Mouse (Mus musculus) A20 (cell line): ENCODE results near the gene Fam25c.
A peak's percentile ranks its signal among the peaks of the same experiment; 100 is the strongest.
"Not testable (repeated sequence)": the region's sequence is repeated elsewhere in the genome, so short reads cannot be mapped to it uniquely, and the experiment has no call there.

ENCODE experiments used
- DNase-seq: peaks from one replicate; pipeline ENCODE4 v3.0.0-alpha.2; 2011; ENCODE audit warnings: low read depth, low spot score

Fam25c gene

GRCm38 (mm10) chr14:34327618-34328017, 27.6 kb downstream of the Fam25c start:
- DNase-seq, result no peak

- DNase-seq, result no peak
These were observed 28.6 kb downstream of the Fam25c start for GRCm38 (mm10) chr14:34326606-34327005.

GRCm38 (mm10) chr14:34323576-34324085, 31.6 kb downstream of the Fam25c start:
- no peak for DNase-seq

GRCm38 (mm10) chr14:34318113-34318512, 37.1 kb downstream of the Fam25c start:
- DNase-seq, result no peak

GRCm38 (mm10) chr14:34317431-34317830, 37.8 kb downstream of the Fam25c start:
- no peak for DNase-seq

- no peak for DNase-seq
These were observed 38.9 kb downstream of the Fam25c start for GRCm38 (mm10) chr14:34316346-34316745.

- no peak for DNase-seq
These were observed 40.4 kb downstream of the Fam25c start for GRCm38 (mm10) chr14:34314796-34315195.

GRCm38 (mm10) chr14:34314383-34314782, 40.9 kb downstream of the Fam25c start:
- DNase-seq, result not testable (repeated sequence)

- DNase-seq, result no peak
These were observed 41.6 kb downstream of the Fam25c start for GRCm38 (mm10) chr14:34313612-34314011.

- DNase-seq, result peak; percentile 20
These were observed 42.7 kb downstream of the Fam25c start for GRCm38 (mm10) chr14:34312339-34313048.

GRCm38 (mm10) chr14:34311691-34312090, 43.5 kb downstream of the Fam25c start:
- DNase-seq, result peak; percentile 63

GRCm38 (mm10) chr14:34311021-34311631, 44.1 kb downstream of the Fam25c start:
- peak; percentile 79 for DNase-seq

GRCm38 (mm10) chr14:34310234-34310965, 44.8 kb downstream of the Fam25c start, which contains the start of the genes Shld2 and Glud1:
Gene Shld2, minus strand, starts transcription at chr14:34310493.
Gene Glud1, plus strand, starts transcription at chr14:34310727.
- DNase-seq, result peak; percentile 95

- DNase-seq, result no peak
These were observed 45.4 kb downstream of the Fam25c start for GRCm38 (mm10) chr14:34309907-34310233.

GRCm38 (mm10) chr14:34309266-34309665, 46.0 kb downstream of the Fam25c start:
- DNase-seq, result peak; percentile 17

- DNase-seq, result no peak
These were observed 52.0 kb downstream of the Fam25c start for GRCm38 (mm10) chr14:34303265-34303680.

GRCm38 (mm10) chr14:34302681-34303242, 52.5 kb downstream of the Fam25c start:
- DNase-seq, result no peak
